Mouse (Mus musculus): ENCODE measurements around the gene Naa60.
A peak's percentile ranks its signal among the peaks of the same experiment; 100 is the strongest.
"Not testable (repeated sequence)": the region's sequence is repeated elsewhere in the genome, so short reads cannot be mapped to it uniquely, and the experiment has no call there.

The Naa60 gene

GRCm38 (mm10) chr16:3872216-3873047 lies at the start of gene Naa60:
Gene Naa60 (plus strand): TSS chr16:3872375.
- DNase-seq (ENCODE audit: low spot score in 2 of 2): peak; percentile 85 to 86

- no peak for DNase-seq (ENCODE audit: low spot score in 2 of 2)
Measured at GRCm38 (mm10) chr16:3828021-3828420, 44.2 kb upstream of the Naa60 start.

GRCm38 (mm10) chr16:3829727-3830126 lies 42.4 kb upstream of the Naa60 start:
- DNase-seq (ENCODE audit: low spot score in 2 of 2): no peak

GRCm38 (mm10) chr16:3830588-3831109 lies 41.5 kb upstream of the Naa60 start, which contains the start of gene Olfr15:
Gene Olfr15 (plus strand): TSS chr16:3830878.
- no peak for DNase-seq (ENCODE audit: low spot score in 2 of 2)

GRCm38 (mm10) chr16:3835461-3835860 lies 36.7 kb upstream of the Naa60 start:
- DNase-seq (ENCODE audit: low spot score in 2 of 2): no peak

GRCm38 (mm10) chr16:3839157-3839885 lies 32.9 kb upstream of the Naa60 start:
- no peak for DNase-seq (ENCODE audit: low spot score in 2 of 2)

- DNase-seq (ENCODE audit: low spot score in 2 of 2): no peak
Measured at GRCm38 (mm10) chr16:3842989-3843388, 29.2 kb upstream of the Naa60 start.

GRCm38 (mm10) chr16:3843796-3844195 lies 28.4 kb upstream of the Naa60 start:
- DNase-seq (ENCODE audit: low spot score in 2 of 2): no peak

- peak; percentile 89 to 90 for DNase-seq (ENCODE audit: low spot score in 2 of 2)
Measured at GRCm38 (mm10) chr16:3846711-3847518, 25.3 kb upstream of the Naa60 start, which contains the start of gene Zfp174. Gene Zfp174 (plus strand): TSS chr16:3847268.

- DNase-seq (ENCODE audit: low spot score in 2 of 2): no peak
Measured at GRCm38 (mm10) chr16:3847871-3848270, 24.3 kb upstream of the Naa60 start.

- DNase-seq (ENCODE audit: low spot score in 2 of 2): no peak
Measured at GRCm38 (mm10) chr16:3848416-3848815, 23.8 kb upstream of the Naa60 start.

GRCm38 (mm10) chr16:3851301-3851700 lies 20.9 kb upstream of the Naa60 start:
- not testable (repeated sequence) for DNase-seq (ENCODE audit: low spot score in 2 of 2)

- no peak for DNase-seq (ENCODE audit: low spot score in 2 of 2)
Measured at GRCm38 (mm10) chr16:3852586-3852985, 19.6 kb upstream of the Naa60 start.

- no peak for DNase-seq (ENCODE audit: low spot score in 2 of 2)
Measured at GRCm38 (mm10) chr16:3854437-3855182, 17.6 kb upstream of the Naa60 start.

- DNase-seq (ENCODE audit: low spot score in 2 of 2): no peak
Measured at GRCm38 (mm10) chr16:3855776-3856175, 16.4 kb upstream of the Naa60 start.

- DNase-seq (ENCODE audit: low spot score in 2 of 2): no peak
Measured at GRCm38 (mm10) chr16:3859254-3859653, 12.9 kb upstream of the Naa60 start.

- DNase-seq (ENCODE audit: low spot score in 2 of 2): no peak
Measured at GRCm38 (mm10) chr16:3871815-3872214, 360 bp upstream of the Naa60 start.

GRCm38 (mm10) chr16:3876346-3876745 lies 4.2 kb downstream of the Naa60 start:
- DNase-seq (ENCODE audit: low spot score in 2 of 2): no peak

- DNase-seq (ENCODE audit: low spot score in 2 of 2): peak; percentile 93 to 94
Measured at GRCm38 (mm10) chr16:3884201-3885064, 12.3 kb downstream of the Naa60 start, which contains the start of the genes Zfp597 and Gm20695. Gene Zfp597 (minus strand): TSS chr16:3884561. Gene Gm20695 (plus strand): TSS chr16:3884648.

Data from urinary bladder, postnatal 4 days (tissue).